Mouse (Mus musculus) induced T-regulatory cell, adult 2 months (primary cell): Measurements from ENCODE around the gene Ssh3.
"Not testable (repeated sequence)": the region's sequence is repeated elsewhere in the genome, so short reads cannot be mapped to it uniquely, and the experiment has no call there.

Source experiments
- DNase-seq: peaks from one replicate; pipeline ENCODE4 v3.0.0-alpha.2; 2012; ENCODE audit warnings: low read depth

The Ssh3 gene

GRCm38 (mm10) chr19:4296611-4297010 lies 27.6 kb upstream of the Ssh3 start:
- DNase-seq = peak; percentile 31

- peak; percentile 32 for DNase-seq
Observed at GRCm38 (mm10) chr19:4295391-4295790, 26.4 kb upstream of the Ssh3 start.

GRCm38 (mm10) chr19:4294381-4295097 lies 25.6 kb upstream of the Ssh3 start:
- DNase-seq = peak; percentile 85

GRCm38 (mm10) chr19:4291161-4291560 lies 22.2 kb upstream of the Ssh3 start:
- DNase-seq = no peak

GRCm38 (mm10) chr19:4290749-4291148 lies 21.8 kb upstream of the Ssh3 start:
- no peak for DNase-seq

- peak; percentile 48 for DNase-seq
Observed at GRCm38 (mm10) chr19:4283653-4284052, 14.7 kb upstream of the Ssh3 start.

GRCm38 (mm10) chr19:4282898-4283553 lies 14.0 kb upstream of the Ssh3 start, which contains the start of gene Ankrd13d:
Gene Ankrd13d, minus strand, starts transcription at chr19:4283137.
- DNase-seq = peak; percentile 93

GRCm38 (mm10) chr19:4280425-4280824 lies 11.4 kb upstream of the Ssh3 start:
- no peak for DNase-seq

- DNase-seq = peak; percentile 70
Observed at GRCm38 (mm10) chr19:4279487-4279886, 10.5 kb upstream of the Ssh3 start.

- no peak for DNase-seq
Observed at GRCm38 (mm10) chr19:4270972-4271371, 2.0 kb upstream of the Ssh3 start.

GRCm38 (mm10) chr19:4270187-4270586 lies 1.2 kb upstream of the Ssh3 start:
- no peak for DNase-seq

GRCm38 (mm10) chr19:4265956-4266355 lies 3.0 kb downstream of the Ssh3 start:
- DNase-seq = no peak

GRCm38 (mm10) chr19:4264171-4264780 lies 4.7 kb downstream of the Ssh3 start:
- DNase-seq = no peak

GRCm38 (mm10) chr19:4263702-4264101 lies 5.3 kb downstream of the Ssh3 start:
- no peak for DNase-seq

- no peak for DNase-seq
Observed at GRCm38 (mm10) chr19:4262756-4263155, 6.2 kb downstream of the Ssh3 start.

GRCm38 (mm10) chr19:4261038-4261698 lies 7.8 kb downstream of the Ssh3 start:
- peak; percentile 68 for DNase-seq

- no peak for DNase-seq
Observed at GRCm38 (mm10) chr19:4257897-4258252, 11.1 kb downstream of the Ssh3 start.

- DNase-seq = peak; percentile 98
Observed at GRCm38 (mm10) chr19:4257216-4257896, 11.6 kb downstream of the Ssh3 start.

- DNase-seq = peak; percentile 70
Observed at GRCm38 (mm10) chr19:4255583-4256162, 13.3 kb downstream of the Ssh3 start.

- DNase-seq = no peak
Observed at GRCm38 (mm10) chr19:4254230-4254629, 14.8 kb downstream of the Ssh3 start.

GRCm38 (mm10) chr19:4248683-4249082 lies 20.3 kb downstream of the Ssh3 start:
- not testable (repeated sequence) for DNase-seq

- peak; percentile 72 for DNase-seq
Observed at GRCm38 (mm10) chr19:4247010-4247409, 22.0 kb downstream of the Ssh3 start.
